Mouse (Mus musculus): Measurements from ENCODE around the gene Spin2f. TPM values are rescaled to one million over a fixed set of nuclear protein-coding genes. Genes with fewer than 3 reads are reported as not detected.
"Not testable (repeated sequence)": the region's sequence is repeated elsewhere in the genome, so short reads cannot be mapped to it uniquely, and the experiment has no call there.

Gene Spin2f
- not detected in 2 replicates for polyA plus RNA-seq (2015; fragmentation: Nextera tagmentation; extraction: Ambion mirVana)

DNA sequence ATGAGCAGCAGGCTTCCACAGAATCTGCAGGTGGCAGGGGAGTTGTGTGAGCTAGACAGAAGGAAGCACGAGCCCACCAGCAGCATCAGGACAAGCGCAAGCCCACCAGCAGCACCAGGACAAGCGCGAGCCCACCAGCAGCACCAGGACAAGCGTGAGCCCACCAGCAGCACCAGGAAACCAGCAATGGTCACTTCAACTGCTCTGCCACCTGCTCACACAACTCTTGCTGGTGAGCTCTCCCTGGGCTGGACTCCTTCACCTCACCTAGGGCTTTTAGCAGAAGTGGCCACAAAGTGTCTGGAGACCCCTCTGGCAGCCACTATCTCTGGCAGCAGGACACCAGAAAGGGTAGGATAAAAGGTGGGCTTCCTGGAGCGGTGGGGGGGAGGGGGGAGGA is at the start of gene Spin2f:
Spin2f (plus strand) TSS at position 301 of the 400 bp plus-strand sequence.
- H3K9me3 ChIP-seq; H3K36me3 ChIP-seq; H3K4me3 ChIP-seq (replicated peaks); H3K27ac ChIP-seq; ATAC-seq (ENCODE audit: insufficient read depth, low FRiP score, low read depth); H3K4me2 ChIP-seq; H3K9ac ChIP-seq; H3K4me1 ChIP-seq; H3K27me3 ChIP-seq (replicated peaks): not testable (repeated sequence)
- WGBS = 50% methylated on average over 1 of the region's 6 CpGs

DNA sequence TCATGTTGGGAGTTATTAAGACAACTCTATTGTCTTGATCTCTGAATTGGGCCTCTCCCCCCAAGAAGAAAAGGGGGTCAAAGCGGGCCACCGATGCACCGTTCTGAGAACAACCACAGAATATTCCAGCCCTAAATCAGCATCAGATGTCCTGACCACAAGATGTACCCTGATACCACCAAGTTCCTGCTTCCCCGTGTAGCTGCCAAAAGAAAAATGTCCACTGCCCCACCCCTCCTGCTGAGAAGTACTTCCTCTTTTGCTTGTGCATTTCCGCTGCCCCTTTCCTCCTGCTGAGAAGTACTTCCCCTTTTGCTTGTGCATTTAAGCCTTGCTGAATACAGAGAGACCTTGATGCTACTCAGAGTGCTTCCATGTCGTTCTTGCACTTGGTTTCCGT is 41.6 kb upstream of the Spin2f start:
- H3K4me3 ChIP-seq (replicated peaks); H3K9ac ChIP-seq; H3K4me2 ChIP-seq; H3K27me3 ChIP-seq (replicated peaks); H3K4me1 ChIP-seq; ATAC-seq (ENCODE audit: insufficient read depth, low FRiP score, low read depth); H3K9me3 ChIP-seq; H3K36me3 ChIP-seq; H3K27ac ChIP-seq: not testable (repeated sequence)
- WGBS = 86% methylated on average over 7 of the region's 7 CpGs

DNA sequence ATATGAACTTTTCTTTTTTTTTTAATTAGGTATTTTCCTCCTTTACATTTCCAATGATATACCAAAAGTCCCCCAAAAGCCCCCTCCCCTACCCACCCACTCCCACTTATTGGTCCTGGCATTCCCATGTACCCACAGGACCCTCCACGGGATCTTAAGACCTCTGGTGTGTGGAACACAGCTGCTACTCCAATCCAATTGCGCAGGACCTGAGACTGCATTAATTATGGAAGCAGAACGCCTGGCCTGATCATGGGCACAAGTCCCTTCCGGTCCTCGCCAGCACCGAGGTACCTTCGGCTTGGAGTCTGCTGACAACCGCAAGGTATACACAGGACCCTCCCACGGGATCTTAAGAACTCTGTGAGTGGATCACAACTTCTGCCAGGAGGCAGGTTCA is 30.2 kb upstream of the Spin2f start:
- not testable (repeated sequence) for H3K27ac ChIP-seq; H3K4me1 ChIP-seq; H3K9ac ChIP-seq; H3K4me3 ChIP-seq (replicated peaks); H3K4me2 ChIP-seq; H3K36me3 ChIP-seq; ATAC-seq (ENCODE audit: insufficient read depth, low FRiP score, low read depth); H3K27me3 ChIP-seq (replicated peaks); H3K9me3 ChIP-seq
- 85% methylated on average over 9 of the region's 9 CpGs for WGBS

DNA sequence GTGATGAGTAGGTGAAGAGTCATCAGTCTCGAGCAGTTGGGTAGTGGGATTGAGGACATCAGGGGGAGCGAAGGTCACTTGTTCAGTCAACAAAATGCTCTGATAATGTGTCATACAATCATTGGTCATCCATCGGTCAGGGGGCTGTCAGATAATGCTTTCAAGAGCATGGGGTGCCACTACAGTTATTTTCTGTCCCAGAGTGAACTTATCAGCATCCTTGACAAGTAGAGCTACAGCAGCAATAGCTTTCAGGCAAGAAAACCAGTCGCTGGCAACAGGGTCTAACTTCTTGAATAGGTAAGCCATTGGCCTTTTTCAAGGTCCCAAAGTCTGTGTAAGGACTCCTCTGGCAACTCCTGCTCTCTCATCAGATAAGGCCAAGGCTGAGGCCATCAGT is 18.6 kb upstream of the Spin2f start:
- WGBS = 64% methylated on average over 4 of the region's 4 CpGs
- H3K9ac ChIP-seq; H3K4me2 ChIP-seq; H3K27ac ChIP-seq; ATAC-seq (ENCODE audit: insufficient read depth, low FRiP score, low read depth); H3K9me3 ChIP-seq; H3K4me3 ChIP-seq (replicated peaks); H3K36me3 ChIP-seq; H3K27me3 ChIP-seq (replicated peaks); H3K4me1 ChIP-seq: not testable (repeated sequence)

DNA sequence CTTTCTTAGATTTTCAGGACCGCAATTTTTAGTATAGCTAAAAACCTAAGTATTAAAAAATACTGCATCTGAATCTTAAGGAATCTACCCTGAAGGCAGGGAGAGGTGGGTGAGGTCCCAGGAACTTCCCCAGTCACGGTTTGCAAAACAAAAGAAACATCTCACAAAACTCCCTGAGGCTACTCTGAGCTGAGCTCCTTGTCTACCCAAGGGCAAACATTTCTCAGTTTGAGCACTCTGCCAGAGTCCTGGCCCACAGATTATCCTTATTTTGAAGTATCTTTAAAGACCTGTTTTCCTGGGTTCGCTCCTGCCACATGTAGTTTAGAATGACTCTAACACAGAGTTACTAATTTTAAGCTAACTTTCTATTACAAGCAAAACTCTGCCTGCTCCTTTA is 11.9 kb upstream of the Spin2f start:
- H3K4me3 ChIP-seq (replicated peaks); H3K9ac ChIP-seq; H3K27ac ChIP-seq; H3K27me3 ChIP-seq (replicated peaks); H3K4me2 ChIP-seq; H3K4me1 ChIP-seq; H3K9me3 ChIP-seq; ATAC-seq (ENCODE audit: insufficient read depth, low FRiP score, low read depth); H3K36me3 ChIP-seq: not testable (repeated sequence)
- 78% methylated on average over 3 of the region's 3 CpGs for WGBS

Other genes with a start within 250 kb of the Spin2f start
- not detected in 2 replicates for gene Btbd35f29, start 136.2 kb upstream of the Spin2f start, polyA plus RNA-seq (2015; fragmentation: Nextera tagmentation; extraction: Ambion mirVana)
- not detected in 2 replicates for gene Btbd35f26, start 82.6 kb downstream of the Spin2f start, polyA plus RNA-seq (2015; fragmentation: Nextera tagmentation; extraction: Ambion mirVana)
- not detected in 2 replicates for gene Btbd35f19, start 130.0 kb downstream of the Spin2f start, polyA plus RNA-seq (2015; fragmentation: Nextera tagmentation; extraction: Ambion mirVana)